Mouse (Mus musculus): ENCODE results near the gene Ccdc105.

Ccdc105 gene

DNA sequence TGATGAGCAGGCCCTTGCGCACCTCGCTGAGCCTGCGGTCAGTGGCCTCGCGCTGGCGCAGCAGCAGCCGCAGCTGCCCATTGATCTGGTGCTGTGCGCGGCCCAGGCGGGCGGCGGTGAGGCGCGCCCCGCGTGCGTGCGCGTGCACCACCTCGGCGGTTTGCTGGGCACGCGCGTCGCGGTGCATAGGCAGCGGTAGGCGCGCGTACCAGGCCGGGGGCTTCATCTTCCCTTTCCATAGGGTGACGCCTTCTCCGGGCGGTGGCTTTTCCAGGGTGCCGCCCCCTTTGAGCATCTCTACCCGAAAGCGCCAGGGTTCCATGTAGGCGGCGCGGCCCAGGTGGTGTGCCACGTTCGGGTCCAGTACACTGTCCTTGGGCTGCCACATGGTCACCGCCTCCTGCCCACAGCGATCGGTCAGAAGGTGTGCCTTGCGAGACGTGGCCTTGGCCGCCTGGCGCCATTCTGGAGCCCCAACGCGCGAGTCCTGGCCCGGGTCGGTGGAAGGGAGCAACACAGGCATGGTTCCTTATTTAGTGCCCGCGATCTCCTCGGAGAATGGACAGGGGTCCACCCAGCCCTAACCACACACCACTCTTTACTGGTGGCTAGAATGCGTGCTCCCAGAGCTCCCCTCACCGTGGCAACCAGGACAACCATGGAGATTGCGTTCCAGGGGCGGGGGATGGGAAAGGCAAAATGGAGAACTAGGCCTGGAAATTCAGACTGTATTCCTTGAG, at the start of gene Ccdc105:
Gene Ccdc105 (minus strand): TSS at position 614 of the 740 bp plus-strand sequence.
- DNase-seq, result no peak

DNA sequence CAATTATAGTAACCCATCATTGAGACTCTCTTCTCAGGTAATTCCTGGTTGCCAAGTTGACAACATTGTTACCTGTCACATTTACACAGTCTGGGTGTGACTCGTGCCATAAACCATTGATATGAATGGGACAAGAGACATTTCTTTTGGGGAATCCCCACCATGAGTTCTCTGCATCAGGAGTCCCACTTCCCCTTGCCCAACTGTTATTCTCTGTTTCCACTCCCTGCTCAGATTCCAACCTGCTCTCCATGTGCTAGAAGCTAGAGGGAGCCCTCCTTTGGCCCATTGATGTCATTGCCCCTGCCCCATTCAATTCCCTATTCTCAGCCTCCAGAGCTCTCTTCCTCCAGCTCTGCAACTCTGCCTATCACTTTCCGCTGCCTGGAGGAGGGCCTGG, 48.6 kb upstream of the Ccdc105 start:
- no peak for DNase-seq

DNA sequence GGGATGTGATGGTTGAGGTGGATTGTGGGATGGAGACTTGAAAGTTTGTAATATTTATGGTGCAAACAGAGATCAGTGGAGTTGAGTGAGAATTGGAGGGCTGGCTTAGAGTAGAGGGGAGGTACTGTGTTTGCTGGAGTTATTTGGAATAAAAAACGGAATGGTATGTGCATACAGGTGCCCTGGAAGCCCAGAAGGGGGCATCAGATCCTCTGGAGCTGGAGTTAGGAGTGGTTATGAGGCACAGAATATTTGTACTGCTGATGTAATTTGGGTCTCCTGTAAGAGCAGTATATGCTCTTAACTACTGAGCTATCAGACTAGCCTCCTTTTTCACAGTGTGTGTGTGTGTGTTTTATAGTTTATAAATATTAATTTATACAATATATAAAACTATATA, 37.7 kb upstream of the Ccdc105 start:
- no peak for DNase-seq

DNA sequence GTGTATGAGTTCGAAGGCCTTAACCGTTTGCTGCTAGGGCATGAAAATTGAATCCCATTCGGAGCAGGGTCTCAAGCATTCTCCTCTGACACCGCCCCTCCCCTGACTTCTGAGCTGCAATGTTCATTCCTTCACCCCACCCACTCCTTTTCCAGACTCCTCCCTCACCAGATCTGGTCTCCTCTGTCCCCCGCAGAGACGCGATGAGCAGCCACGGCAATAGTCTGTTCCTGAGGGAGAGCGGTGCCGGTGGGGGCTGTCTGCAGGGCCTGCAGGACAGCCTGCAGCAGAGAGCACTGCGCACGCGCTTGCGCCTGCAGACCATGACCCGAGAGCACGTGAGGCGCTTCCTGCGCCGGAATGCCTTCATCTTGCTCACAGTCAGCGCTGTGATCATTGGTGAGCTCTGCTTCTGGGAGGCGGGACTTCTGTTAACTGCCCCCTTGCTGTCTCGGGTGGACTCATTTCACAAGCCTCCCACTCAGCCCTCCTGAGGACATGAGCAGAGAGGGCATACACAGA, 34.8 kb upstream of the Ccdc105 start:
- DNase-seq, result peak; percentile 68

DNA sequence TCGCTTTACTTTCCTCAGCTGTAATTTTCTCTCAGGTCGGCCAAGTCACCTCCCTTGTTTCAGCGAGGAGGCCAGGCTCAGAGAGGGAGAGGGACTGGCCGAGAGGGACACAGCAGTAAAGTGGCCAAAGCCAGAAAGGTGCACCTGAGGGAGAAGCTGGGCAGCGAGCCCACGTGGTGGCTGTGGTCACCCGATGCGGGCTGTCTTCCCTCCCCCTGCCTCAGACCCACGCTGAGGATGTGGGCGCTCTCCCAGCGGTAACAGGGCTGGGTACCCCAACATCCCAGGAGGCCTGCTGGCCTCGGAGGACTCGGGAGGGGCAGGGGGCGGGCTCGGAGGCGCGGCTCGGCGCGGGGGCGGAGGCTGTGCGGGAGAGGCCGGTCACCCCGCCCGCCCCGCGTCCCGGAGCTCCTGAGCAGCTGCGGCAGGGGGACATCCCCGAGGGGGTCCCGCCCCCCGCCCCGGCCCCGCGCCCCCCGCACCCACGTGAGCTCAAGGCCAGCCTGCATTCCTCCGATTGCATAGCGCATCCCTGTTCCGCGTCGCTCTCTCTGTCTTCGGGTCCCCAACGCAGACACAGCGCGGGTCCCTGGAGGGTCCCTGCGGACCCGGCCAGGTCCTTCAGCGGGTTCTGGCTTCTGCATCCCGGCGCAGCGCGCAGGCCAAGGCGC, 27.3 kb upstream of the Ccdc105 start, which contains the start of gene Slc1a6:
Gene Slc1a6 (plus strand): TSS at position 516 of the 671 bp plus-strand sequence.
- DNase-seq, result no peak

DNA sequence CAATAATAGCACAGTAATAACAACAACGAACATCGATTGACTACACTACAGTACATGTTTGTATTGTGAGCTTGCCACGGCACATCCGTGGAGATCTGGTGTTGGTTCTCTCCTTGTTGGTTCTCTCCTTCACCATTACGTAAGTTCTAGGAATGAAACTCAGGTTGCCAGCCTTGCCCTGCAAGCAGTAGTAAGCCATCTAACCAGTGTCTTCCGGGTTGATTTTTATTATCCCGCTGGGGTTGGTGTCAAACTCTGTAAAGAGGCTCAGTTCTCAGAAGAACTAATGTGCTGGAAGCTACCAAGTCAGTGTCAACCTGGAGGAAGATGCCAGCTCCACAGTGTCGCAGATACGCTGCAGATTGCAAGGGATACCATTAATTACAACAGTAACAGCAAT, 26.7 kb upstream of the Ccdc105 start:
- no peak for DNase-seq

DNA sequence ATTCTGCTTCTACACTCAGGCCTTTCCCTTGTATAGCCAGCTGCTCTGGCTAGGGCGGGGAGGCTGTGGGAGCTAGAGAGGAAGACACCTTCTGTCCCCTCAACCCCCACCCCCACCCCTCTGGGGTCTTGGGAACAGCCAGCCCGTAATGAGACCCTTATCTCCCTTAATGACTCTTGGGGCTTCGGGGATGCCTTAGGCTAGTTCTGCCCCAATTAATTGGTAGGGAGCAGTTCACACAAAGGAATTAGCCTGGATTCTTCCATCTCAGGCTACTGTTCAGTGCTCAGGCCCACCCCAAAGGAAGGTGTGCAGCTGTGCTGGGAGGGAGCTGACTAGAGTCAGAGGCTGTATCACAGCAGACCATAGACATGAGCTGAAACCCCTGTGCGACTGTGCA, 23.0 kb upstream of the Ccdc105 start:
- no peak for DNase-seq

DNA sequence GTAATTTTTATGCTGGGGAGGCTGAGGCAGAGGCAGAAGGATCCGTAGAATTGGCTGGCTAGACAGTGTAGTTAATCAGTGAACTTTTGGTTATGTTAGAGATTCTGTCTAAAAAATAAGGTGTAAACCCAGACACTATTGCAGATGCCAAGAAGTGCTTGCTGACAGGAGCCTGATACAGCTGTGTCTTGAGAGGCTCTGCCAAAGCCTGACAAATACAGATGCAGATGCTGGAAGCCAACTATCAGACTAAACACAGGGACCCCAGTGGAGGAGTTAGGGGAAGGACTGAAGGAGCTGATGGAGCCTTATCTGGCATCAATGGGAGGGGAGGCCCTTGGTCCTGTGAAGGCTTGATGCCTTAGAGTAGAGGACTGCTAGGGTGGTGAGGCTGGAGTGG, 12.7 kb upstream of the Ccdc105 start:
- no peak for DNase-seq

DNA sequence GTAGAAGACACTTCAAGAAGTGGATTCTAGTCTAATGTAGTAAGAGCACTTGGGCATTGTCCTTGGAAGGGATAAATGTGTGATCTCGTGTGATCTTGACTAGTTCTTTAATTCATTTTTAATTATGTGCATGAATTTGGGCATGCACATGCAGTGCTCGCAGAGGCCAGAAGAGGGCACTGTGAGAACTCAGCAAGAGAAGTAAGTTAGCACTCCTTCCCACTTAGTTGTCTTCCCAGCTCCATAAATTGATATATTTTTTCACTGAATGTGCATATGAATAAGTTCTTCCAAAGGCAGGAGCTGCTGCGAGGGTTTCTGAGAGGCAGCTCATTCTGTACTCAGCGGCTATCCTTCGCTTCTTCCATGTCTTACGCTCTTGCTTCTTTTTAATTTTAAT, 3.2 kb upstream of the Ccdc105 start:
- peak; percentile 23 for DNase-seq

DNA sequence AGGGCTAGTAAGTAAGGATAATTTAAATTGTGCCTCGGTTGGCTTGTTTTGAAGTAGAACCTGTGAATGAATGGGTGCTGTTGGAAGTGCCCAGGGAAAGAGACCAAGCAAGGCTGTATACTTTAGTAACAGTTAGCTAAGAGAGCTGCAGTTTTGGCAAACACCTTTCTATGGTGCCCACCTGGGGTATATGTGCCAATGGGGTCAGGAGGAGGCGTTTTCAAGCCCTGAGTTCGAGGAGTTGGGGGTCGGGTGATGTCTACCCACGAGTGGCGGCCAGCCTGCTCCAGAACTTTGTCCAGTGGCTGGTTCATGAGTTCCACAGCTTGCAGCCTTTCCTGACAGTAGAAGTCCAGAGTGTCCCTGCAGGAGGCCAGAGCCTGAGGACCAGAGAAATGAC, 3.9 kb downstream of the Ccdc105 start:
- DNase-seq, result no peak

DNA sequence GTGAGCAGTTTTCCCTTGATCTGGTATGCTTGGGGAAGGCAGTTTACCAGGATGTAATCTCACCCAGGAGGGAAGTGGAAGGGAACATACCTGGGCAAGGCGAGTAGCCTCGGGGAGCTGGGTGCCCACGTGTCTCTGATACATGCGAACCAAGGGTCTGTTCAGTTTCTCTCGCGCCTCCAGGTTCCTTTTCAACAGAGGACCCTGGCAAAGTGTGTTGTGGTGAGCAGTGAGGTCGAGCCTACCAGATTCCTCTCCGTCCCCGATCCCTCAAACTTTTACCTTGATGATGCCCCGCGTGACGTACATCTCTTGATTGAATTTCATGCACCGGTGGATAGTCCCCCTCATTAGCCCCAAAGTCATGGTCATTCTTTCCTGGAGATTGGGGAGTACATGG, 4.7 kb downstream of the Ccdc105 start:
- DNase-seq, result no peak

DNA sequence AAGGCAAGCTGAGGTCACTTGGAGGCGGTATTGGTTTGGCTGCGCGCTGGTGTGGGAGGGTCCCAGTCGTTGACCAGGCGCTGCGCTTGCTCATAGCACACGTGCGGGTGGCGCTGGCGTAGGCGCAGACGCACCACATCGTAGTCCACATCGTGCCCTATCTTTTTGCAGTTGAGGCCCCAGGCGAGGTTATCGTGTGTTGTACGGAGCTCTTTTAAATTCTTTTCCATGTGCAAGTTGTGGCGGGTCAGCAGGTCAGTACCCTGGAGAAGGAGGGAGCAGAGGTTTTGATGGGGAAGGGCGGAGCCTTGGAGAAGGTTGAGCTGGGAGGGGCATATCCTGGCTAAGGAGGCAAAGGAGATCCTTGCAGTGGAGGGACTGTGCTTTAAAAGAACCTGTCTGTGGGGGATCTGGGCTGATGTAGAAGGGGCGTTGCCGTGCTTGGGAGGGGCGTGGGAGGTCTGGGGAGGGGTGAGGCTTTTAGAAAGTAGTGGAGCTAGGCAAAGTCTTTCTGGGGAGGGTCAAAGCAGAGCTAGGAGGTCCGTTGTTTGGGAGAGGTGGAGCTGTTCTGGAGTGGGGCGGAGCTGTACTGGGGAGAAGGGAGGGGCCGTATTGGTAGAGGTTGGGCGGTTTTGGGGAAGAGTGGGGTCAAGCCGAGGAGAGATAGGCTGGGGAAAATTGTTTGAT, 5.7 kb downstream of the Ccdc105 start:
- DNase-seq, result no peak

DNA sequence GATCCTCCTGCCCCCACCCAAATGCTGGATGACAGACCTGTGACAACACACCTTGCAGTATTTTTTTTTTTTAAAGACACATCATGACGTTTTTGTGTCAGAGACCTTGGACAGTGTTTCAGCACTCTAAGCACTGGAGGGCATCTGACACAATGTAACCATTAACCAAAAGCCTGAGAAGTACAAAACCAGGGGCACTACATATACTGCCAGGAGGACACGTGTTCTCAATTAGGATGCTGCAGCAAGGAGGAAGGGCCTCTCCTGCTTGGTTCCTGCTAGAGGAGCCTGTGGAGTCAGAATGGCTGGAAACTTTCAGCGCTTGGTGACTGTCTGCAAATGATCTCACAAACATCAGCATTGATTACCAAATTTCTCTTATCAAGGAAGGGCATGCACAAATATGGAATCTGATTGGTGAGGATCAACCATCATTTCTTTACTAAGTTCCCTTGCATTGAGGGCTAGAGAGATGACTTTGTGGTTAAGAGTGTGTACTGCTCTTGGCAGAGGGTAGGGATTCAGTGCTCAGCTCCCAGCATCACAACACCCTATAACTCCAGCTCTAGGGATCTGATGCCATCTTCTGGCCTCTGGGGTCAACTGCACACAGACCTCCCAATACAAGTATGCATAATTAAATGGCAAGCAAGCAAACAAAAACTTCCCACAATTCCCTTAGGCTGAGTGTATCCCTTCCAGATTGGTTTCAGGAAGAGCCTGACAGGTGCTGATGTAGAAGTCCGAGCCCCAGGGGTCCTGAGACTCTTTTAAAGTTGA, 7.2 kb downstream of the Ccdc105 start:
- DNase-seq, result peak; percentile 25

DNA sequence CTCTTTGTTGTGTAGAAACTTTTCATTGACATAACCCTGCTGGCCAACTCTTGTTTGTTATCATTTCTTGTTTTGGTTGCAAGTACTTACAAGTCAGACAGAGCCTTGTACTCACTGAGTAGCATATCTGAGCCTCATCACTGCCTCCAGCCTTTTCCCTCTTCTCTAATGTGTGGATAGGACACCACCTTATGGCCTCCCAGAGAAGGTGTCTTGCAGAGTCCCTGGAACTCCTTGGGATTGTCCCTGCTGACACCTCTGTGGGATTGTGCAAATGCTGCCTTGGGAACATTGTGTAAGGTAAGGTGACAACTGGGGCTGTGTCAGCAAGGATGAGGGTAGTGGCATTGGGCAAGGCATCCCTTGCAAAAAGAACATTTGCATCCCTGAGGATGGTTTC, 9.1 kb downstream of the Ccdc105 start:
- no peak for DNase-seq

DNA sequence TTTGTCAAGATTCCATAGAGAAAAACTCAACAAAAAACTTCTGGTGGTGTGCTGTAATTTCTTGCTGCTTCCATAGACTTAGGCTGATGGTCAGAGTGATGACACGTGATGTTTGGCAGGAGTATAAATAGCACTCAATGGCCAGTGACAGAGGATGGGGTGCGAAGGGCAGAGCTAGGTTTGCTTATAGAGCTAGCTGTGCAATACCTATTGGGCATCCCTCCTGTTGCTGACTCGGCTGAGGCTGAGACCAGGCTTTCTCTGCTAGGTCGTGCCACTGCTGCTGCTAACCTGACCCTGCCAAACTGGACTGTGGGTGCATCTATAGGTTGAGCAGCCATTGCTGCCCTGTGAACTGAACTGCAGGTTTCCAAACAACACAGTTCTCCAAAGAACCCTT, 13.0 kb downstream of the Ccdc105 start:
- DNase-seq, result no peak

DNA sequence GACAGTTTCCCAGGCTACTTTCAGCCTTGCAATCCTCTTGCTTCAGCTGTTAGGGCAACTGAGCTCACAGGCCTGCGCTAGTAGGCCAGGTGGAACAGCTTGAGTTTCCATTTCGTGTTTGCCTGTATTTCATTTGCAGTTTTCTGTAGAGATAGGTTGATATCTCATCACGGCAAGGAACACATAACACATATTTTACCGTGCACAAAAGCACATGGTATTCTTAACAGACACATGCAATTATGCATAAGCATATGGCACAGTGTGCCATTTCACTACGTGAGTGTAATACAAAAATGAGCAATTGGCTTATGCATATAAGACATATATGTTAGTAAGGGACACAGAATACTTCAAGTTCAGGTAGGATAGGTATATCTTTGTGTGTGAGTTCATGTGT, 25.0 kb downstream of the Ccdc105 start:
- DNase-seq, result no peak

DNA sequence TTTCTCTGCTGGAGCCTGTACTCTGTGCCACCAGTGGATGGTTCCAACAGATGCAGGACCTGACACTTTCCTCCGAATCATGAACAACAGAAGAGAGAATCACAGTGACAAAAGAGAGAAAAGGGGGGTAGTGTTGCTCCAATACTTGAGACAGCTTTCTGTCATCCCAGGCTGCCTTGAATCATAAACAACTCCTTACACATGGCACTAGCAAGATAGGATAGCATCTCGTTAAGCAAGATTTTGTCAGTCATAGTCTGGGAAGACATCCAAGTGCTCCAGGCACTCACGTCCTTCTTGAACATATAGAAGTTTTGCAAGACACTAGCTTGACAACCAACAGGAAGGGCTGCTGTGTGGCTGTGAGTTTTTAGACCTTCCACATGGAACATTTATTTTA, 25.8 kb downstream of the Ccdc105 start:
- DNase-seq, result no peak

DNA sequence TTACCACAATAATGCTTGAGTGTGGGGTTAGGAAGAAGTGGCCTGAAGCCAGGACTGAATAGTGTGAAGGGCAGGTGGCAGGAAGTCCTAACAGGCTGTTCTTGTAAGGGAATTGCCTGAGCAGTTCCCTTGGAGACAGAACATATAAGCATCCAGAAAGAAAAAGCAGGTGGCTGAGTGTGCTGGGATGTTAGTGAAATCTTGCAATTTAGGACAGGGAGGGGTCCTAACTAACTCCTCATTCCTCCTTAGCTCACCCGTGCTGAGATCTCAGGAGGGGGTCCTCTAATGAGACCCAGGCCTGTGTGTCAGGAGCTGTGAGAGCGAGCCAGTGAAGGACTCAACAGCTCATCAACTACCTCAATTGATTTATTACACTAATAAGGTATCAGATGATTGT, 29.4 kb downstream of the Ccdc105 start:
- DNase-seq, result no peak

DNA sequence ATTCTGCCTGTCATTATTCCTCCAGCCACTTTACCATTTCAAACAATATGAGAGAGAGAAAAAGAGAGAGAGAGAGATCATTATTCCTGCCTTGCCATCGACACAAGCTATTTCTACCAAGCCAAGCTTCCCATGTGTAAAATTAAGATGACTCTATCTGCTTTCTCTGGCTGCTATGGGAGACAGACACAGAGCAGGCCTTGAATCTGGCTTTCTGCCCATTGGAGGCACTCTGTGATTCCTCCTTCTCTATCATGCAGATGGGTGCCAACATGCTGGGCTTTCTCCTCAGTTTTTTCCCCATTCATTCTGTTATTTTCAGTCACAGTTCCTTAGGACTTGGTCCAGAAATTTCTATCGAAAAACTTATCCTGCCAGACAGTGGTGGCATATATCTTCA, 30.2 kb downstream of the Ccdc105 start:
- DNase-seq, result no peak

DNA sequence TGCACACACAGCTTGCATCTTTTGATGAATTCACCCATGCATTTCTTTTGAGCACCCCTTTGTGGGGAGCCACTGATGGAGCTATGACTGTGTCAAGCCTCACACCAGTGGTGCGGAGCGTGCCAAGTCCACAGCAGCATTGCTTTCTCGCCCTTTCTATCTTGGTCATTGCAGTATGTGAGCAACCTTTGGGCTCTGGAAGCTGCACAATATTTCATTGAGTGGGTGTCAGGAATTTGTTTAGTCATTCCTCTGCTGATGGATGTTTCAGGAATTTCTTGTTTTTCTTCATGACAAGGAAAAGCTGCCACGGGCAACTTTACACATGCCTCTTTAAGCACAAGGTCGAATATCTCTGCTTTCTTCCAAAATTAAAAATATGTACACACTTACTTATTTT, 30.8 kb downstream of the Ccdc105 start:
- no peak for DNase-seq

DNA sequence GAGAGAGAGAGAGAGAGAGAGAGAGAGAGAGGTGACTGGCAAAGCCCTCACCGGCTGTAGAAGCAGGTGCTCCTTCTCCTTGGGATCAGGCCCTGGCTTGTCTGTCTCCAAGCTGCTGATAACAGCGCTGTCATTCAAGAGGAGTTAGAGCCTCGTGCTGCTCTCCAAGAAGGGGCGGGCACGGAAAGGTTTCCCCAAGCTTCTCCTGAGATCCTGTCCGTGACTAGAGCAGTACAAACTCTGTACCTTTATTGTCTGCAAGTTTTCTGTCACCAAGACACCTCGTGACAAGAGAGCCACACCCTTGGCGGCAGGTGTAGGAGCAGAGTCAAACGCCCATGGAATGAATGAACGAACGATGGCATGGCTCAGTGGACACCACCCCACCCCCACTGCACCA, 34.8 kb downstream of the Ccdc105 start, which contains the start of gene Casp14:
Gene Casp14 (minus strand): TSS at position 239 of the 400 bp plus-strand sequence.
- no peak for DNase-seq

DNA sequence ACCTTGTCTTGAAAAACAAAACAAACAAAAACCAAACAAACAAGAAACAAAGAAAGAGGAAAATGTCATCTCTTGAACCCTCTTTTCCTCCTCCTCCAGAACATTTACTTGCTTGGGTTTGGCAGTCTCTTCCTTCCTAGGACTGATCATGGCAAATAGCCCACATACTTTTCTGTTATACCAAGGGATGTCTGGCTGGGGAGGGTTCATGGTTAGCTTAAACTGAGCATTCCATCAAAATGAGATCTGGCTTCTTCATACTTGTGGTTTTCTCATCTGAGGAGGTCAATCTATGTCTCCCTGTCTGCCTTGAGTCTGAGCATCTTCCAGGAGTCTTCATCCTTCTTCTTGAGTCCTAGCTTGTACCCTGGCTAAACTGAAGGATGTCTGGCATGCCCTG, 36.6 kb downstream of the Ccdc105 start:
- no peak for DNase-seq

DNA sequence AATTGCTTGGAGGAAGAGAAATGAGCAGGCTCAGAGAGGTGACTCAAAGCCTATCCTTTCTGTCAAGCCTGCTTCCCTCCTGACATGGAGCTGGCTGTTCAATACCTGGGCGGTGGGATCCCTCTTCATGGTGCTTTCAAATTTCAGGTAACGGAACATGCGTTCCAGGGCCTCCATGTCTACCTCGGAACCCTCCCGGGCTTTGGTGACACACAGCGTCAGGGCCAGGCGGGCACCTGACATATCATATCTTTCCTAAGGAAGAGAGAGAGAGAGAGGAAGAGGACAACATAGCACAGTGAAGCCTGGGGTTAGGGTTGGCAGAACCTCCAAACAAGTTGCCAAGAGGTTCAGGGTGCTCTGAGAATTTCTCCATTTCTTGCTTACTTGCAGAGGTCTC, 37.7 kb downstream of the Ccdc105 start:
- no peak for DNase-seq
